Mouse (Mus musculus) olfactory bulb, adult 2 months (tissue): ENCODE results near the gene Gtf2h2. TPM values are rescaled to one million over a fixed set of nuclear protein-coding genes. Genes with fewer than 3 reads are reported as not detected.
"Not testable (repeated sequence)": the region's sequence is repeated elsewhere in the genome, so short reads cannot be mapped to it uniquely, and the experiment has no call there.

Experiments
- H3K27ac ChIP-seq: fragments of 200-500 bp; 2 replicates; pipeline ENCODE4 v1.5.1; 2012; ENCODE audit warnings: low read depth, low read length; ENCODE audit not compliant: insufficient read depth
- H3K4me1 ChIP-seq: fragments of 200-500 bp; 2 replicates; pipeline ENCODE4 v1.6.1; 2012; ENCODE audit warnings: low read length; ENCODE audit not compliant: control insufficient read depth, insufficient read depth
- H3K4me3 ChIP-seq: fragments of 200-500 bp; 2 replicates; pipeline ENCODE4 v1.5.1; 2012; ENCODE audit warnings: mild to moderate bottlenecking, low read depth, low read length, moderate library complexity; ENCODE audit not compliant: insufficient read depth
- CTCF ChIP-seq: fragments of 200-500 bp; IDR thresholded peaks from 2 replicates; pipeline ENCODE4 v1.5.1; 2012; ENCODE audit warnings: low read depth, mild to moderate bottlenecking, low read length, moderate library complexity; ENCODE audit not compliant: insufficient read depth
- POLR2A ChIP-seq: fragments of 200-500 bp; IDR thresholded peaks from 2 replicates; pipeline ENCODE4 v1.6.1; 2012; ENCODE audit warnings: mild to moderate bottlenecking, low read depth, low read length, moderate library complexity; ENCODE audit not compliant: insufficient read depth
- WGBS: fragments of 180-500 bp; shearing (Covaris S2); methylation state at CpG from one replicate; pipeline ENCODE4 v1.1.7; 2018; 5-methylcytosine and 5-hydroxymethylcytosine counted together
- polyA plus RNA-seq: library from polyadenylated mRNA; stranded (reverse); fragments of >200 nt; gene quantifications from 2 replicates; pipeline ENCODE4 v1.2.4, GENCODE M21; 2012; ENCODE audit warnings: low replicate concordance; ENCODE audit not compliant: missing spikeins, insufficient read depth, insufficient read length

Gene Gtf2h2
- polyA plus RNA-seq, 1 experiment: not detected

- Histone ChIP-seq H3K27ac (no peak overlapping the region), H3K4me3 (no peak overlapping the region), H3K4me1 (peaks cover 2% of the 10 kb centered on the region; the same call in 1 of the 2 replicates)
- TF ChIP-seq POLR2A (no peak), CTCF (no peak)
- WGBS: 77% methylated on average over 8 of the region's 8 CpGs
Observed at GRCm38 (mm10) chr13:100493313-100493712, 934 bp upstream of the Gtf2h2 start.

- H3K4me1 ChIP-seq: peaks cover 3% of the 10 kb centered on the region; the same call in 1 of the 2 replicates
- TF ChIP-seq POLR2A (no peak), CTCF (no peak)
- 15% methylated on average over 6 of the region's 6 CpGs for WGBS
- H3K4me3 ChIP-seq: peak overlapping the region; percentile 95
- no peak overlapping the region for H3K27ac ChIP-seq
Observed at GRCm38 (mm10) chr13:100491623-100492022, 756 bp downstream of the Gtf2h2 start.

GRCm38 (mm10) chr13:100490424-100490823, 2.0 kb downstream of the Gtf2h2 start:
- TF ChIP-seq CTCF (no peak), POLR2A (no peak)
- Histone ChIP-seq H3K27ac (no peak overlapping the region), H3K4me1 (peaks cover 3% of the 10 kb centered on the region; the same call in 1 of the 2 replicates), H3K4me3 (no peak overlapping the region)
- WGBS: 88% methylated on average over 5 of the region's 5 CpGs

GRCm38 (mm10) chr13:100483610-100484009, 8.8 kb downstream of the Gtf2h2 start:
- no peak for TF ChIP-seq CTCF
- TF ChIP-seq POLR2A: no peak
- WGBS: 97% methylated on average over 7 of the region's 7 CpGs
- Histone ChIP-seq H3K4me3 (no peak overlapping the region), H3K4me1 (peaks cover 3% of the 10 kb centered on the region; the same call in 1 of the 2 replicates), H3K27ac (no peak overlapping the region)

GRCm38 (mm10) chr13:100463527-100464222, 28.7 kb downstream of the Gtf2h2 start:
- WGBS: 97% methylated on average over 2 of the region's 2 CpGs

GRCm38 (mm10) chr13:100461336-100461735, 31.0 kb downstream of the Gtf2h2 start:
- Histone ChIP-seq H3K27ac (no peak overlapping the region), H3K4me3 (no peak overlapping the region), H3K4me1 (no peaks in the 10 kb centered on the region)
- TF ChIP-seq CTCF (no peak), POLR2A (no peak)
- 39% methylated on average over 3 of the region's 3 CpGs for WGBS

More at GRCm38 (mm10) chr13:100463527-100464222, 28.7 kb downstream of the Gtf2h2 start:
- Histone ChIP-seq H3K4me3 (no peak overlapping the region), H3K27ac (no peak overlapping the region), H3K4me1 (no peaks in the 10 kb centered on the region)
- no peak for TF ChIP-seq POLR2A
- no peak for TF ChIP-seq CTCF

- 83% methylated on average over 8 of the region's 8 CpGs for WGBS
- not testable (repeated sequence) for H3K27ac ChIP-seq, H3K4me1 ChIP-seq, H3K4me3 ChIP-seq
Observed at GRCm38 (mm10) chr13:100452415-100453127, 39.8 kb downstream of the Gtf2h2 start, which contains the start of gene Naip1. TSS of gene Naip1 (minus strand) at chr13:100452869.

GRCm38 (mm10) chr13:100449495-100449894, 42.9 kb downstream of the Gtf2h2 start:
- Histone ChIP-seq H3K4me1 (no peaks in the 10 kb centered on the region), H3K27ac (no peak overlapping the region), H3K4me3 (no peak overlapping the region)
- 90% methylated on average over 1 of the region's 1 CpGs for WGBS
- TF ChIP-seq CTCF (no peak), POLR2A (no peak)

- 65% methylated on average over 3 of the region's 3 CpGs for WGBS
- no peak overlapping the region for H3K27ac ChIP-seq
- no peaks in the 10 kb centered on the region for H3K4me1 ChIP-seq
- TF ChIP-seq CTCF (no peak), POLR2A (no peak)
- no peak overlapping the region for H3K4me3 ChIP-seq
Observed at GRCm38 (mm10) chr13:100440116-100440515, 52.3 kb downstream of the Gtf2h2 start.
